Mouse (Mus musculus) small intestine, adult 2 months (tissue): ENCODE measurements around the gene R3hdm2.

Source experiments
- CTCF ChIP-seq: fragments of 200-500 bp; IDR thresholded peaks from 2 replicates; pipeline ENCODE4 v1.5.1; 2012; ENCODE audit warnings: low read depth, mild to moderate bottlenecking, control low read depth, inconsistent platforms, low read length, moderate library complexity, mixed read lengths; ENCODE audit not compliant: insufficient replicate concordance, insufficient read length; ENCODE audit errors: extremely low read depth
- POLR2A ChIP-seq: fragments of 200-500 bp; IDR thresholded peaks from 2 replicates; pipeline ENCODE4 v1.6.1; 2012; ENCODE audit warnings: low read depth, mild to moderate bottlenecking, control low read depth, inconsistent platforms, low read length, moderate library complexity

- TF ChIP-seq CTCF (no peak), POLR2A (no peak)
These were observed 150.8 kb downstream of the R3hdm2 start for GRCm38 (mm10) chr10:127530945-127531344.
